In the genomic region with DNA sequence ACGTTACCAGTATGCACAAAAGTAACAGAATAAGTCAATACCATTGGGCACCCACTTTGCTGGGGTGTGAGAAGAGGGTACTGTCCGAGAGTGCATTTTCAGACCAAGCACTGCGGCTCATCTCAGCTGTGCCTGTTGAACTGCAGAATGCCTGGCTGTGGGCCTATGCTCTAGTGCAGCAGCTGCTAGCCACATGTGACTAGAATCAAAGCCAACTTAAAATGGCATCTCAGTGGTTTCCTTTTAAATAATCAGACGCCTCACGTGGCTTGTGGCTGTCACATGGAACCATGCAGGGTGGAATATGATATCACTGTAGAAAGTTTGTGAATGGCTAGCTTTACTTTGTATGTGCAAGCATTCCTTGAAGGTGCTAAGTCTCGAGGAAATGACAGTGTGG, we compare ENCODE assay signal across 10 mouse cellular contexts.
A peak's percentile ranks its signal among the peaks of the same experiment; 100 is the strongest.
DNase-seq lines count a peak whose midpoint lies in the region; ATAC-seq and TF ChIP-seq lines count a peak whose summit lies in the region.
"Had no signal": no experiment of that assay in that cellular context is flagged by ENCODE, and none has a peak within 500 bp of the region (broad histone marks: within the 10 kb centered on the region; RNA-seq: fewer than 3 reads in every experiment).

No protein-coding gene starts in this region.

- no peak overlapping the region for H3K27ac ChIP-seq in gastrocnemius, adult 2 months
- 0 out of 2 replicates have a peak overlapping the region, but pooled peaks have one; percentile 14 for H3K27ac ChIP-seq in limb, embryonic 10.5 days
- H3K27ac ChIP-seq: heart, embryonic 13.5 days had no signal

- no peaks in the 10 kb centered on the region for H3K27me3 ChIP-seq in limb, embryonic 10.5 days (ENCODE audit: low read depth, poor library complexity, severe bottlenecking)
- H3K27me3 ChIP-seq: heart, embryonic 13.5 days had no signal

- peaks cover 30% of the 10 kb centered on the region for H3K4me1 ChIP-seq in limb, embryonic 10.5 days

- ATAC-seq in monocyte, adult 5-6 weeks (replicated peaks; ENCODE audit: insufficient number of reproducible peaks, low FRiP score, low TSS enrichment, poor library complexity, severe bottlenecking): no peak

- no peak overlapping the region for H3K4me3 ChIP-seq in gastrocnemius, adult 2 months
- no peak overlapping the region for H3K4me3 ChIP-seq in limb, embryonic 10.5 days
- H3K4me3 ChIP-seq: heart, embryonic 13.5 days had no signal

- DNase-seq in gastrocnemius, adult 2 months: peak; percentile 45
- no peak for DNase-seq in gastrocnemius, postnatal 36 days
- DNase-seq in 3T3-L1 (ENCODE audit: low read depth, low spot score): peak; percentile 64
- peak; percentile 35 for DNase-seq in embryo, embryonic 10.5 days (ENCODE audit: low spot score)
- no peak for DNase-seq in limb, embryonic 10.5 days (ENCODE audit: low spot score)
- DNase-seq in spleen, postnatal 14 days (ENCODE audit: low spot score in 2 of 2): no peak
- no peak for DNase-seq in adrenal gland, postnatal 36 days
- DNase-seq: kidney, postnatal 14 days had no signal

- TF ChIP-seq CTCF in gastrocnemius, adult 2 months (IDR thresholded peaks at IDR 0.05): no peak

- WGBS in limb, embryonic 10.5 days: 77% methylated on average over 6 of the region's 6 CpGs

- intact Hi-C loops in gastrocnemius, adult 2 months (cut with DNase I): no loop called here
- intact Hi-C loops in gastrocnemius, postnatal 36 days (cut with DNase I): no loop called here

- H3K36me3 ChIP-seq in limb, embryonic 10.5 days: no peaks in the 10 kb centered on the region
- H3K36me3 ChIP-seq: heart, embryonic 13.5 days had no signal

- no peaks in the 10 kb centered on the region for H3K9me3 ChIP-seq in limb, embryonic 10.5 days (replicated peaks)

Comparison
In these comparisons a context has a peak if more than half of its experiments do, and no peak if none do; other contexts are left out.
1. DNase-seq: peak in gastrocnemius, adult 2 months (single experiment), 3T3-L1 (single experiment) and embryo, embryonic 10.5 days (single experiment); none in gastrocnemius, postnatal 36 days (0 of 2), limb, embryonic 10.5 days (single experiment), spleen, postnatal 14 days (0 of 2) and adrenal gland, postnatal 36 days (0 of 2).